Mouse (Mus musculus) testis, adult 2 months (tissue): ENCODE measurements at regions not wholly inside any gene's neighbourhood (a gene's known extent, or its start where the extent isn't known, plus 50 kb on each side); places are given as distances from the start of the nearest gene placed in this dataset.

Experiments
- CTCF ChIP-seq: fragments of 200-500 bp; IDR thresholded peaks from 2 replicates; pipeline ENCODE4 v1.5.1; 2012; ENCODE audit warnings: low read depth, mild to moderate bottlenecking, inconsistent platforms, low read length, moderate library complexity; ENCODE audit not compliant: control insufficient read depth, insufficient read depth, insufficient replicate concordance
- POLR2A ChIP-seq: fragments of 200-500 bp; IDR thresholded peaks from 2 replicates; pipeline ENCODE4 v1.6.1; 2012; ENCODE audit warnings: low read depth, mild to moderate bottlenecking, inconsistent platforms, low read length, moderate library complexity; ENCODE audit not compliant: control insufficient read depth

GRCm38 (mm10) chr3:104295015-104295719, 75.0 kb upstream of the Magi3 start:
- TF ChIP-seq CTCF (no peak), POLR2A (no peak)
